Mouse (Mus musculus) embryonic facial prominence, embryonic 13.5 days (tissue): Measurements from ENCODE around the gene Slc25a44. TPM values are rescaled to one million over a fixed set of nuclear protein-coding genes. Genes with fewer than 3 reads are reported as not detected.
"Not testable (repeated sequence)": the region's sequence is repeated elsewhere in the genome, so short reads cannot be mapped to it uniquely, and the experiment has no call there.

Source experiments
- ATAC-seq: fragments of 200-750 bp; cut with Nextera tagmentation; 2 replicates; pipeline ENCODE4 v1.8.0; 2017; ENCODE audit warnings: low read depth; ENCODE audit not compliant: insufficient number of reproducible peaks, insufficient read depth, low FRiP score, low TSS enrichment
- H3K27ac ChIP-seq: fragments of 300-500 bp; sonication (generic); 2 replicates; pipeline ENCODE4 v1.5.1; 2015; ENCODE audit warnings: moderate library complexity, mild to moderate bottlenecking, inconsistent platforms
- H3K27me3 ChIP-seq: fragments of 300-500 bp; sonication (generic); 2 replicates; pipeline ENCODE4 v1.6.1; 2015; ENCODE audit warnings: mild to moderate bottlenecking, inconsistent platforms
- H3K36me3 ChIP-seq: fragments of 300-500 bp; sonication (generic); 2 replicates; pipeline ENCODE4 v1.6.1; 2015; ENCODE audit warnings: mild to moderate bottlenecking, inconsistent platforms
- H3K4me1 ChIP-seq: fragments of 300-500 bp; sonication (generic); 2 replicates; pipeline ENCODE4 v1.6.1; 2015; ENCODE audit warnings: inconsistent platforms
- H3K4me2 ChIP-seq: fragments of 300-500 bp; sonication (generic); 2 replicates; pipeline ENCODE4 v1.6.1; 2015; ENCODE audit warnings: moderate library complexity, mild to moderate bottlenecking, inconsistent platforms
- H3K4me3 ChIP-seq: fragments of 300-500 bp; sonication (generic); 2 replicates; pipeline ENCODE4 v1.5.1; 2015; ENCODE audit warnings: mild to moderate bottlenecking, inconsistent platforms
- H3K9ac ChIP-seq: fragments of 300-500 bp; sonication (generic); 2 replicates; pipeline ENCODE4 v1.6.1; 2015; ENCODE audit warnings: mild to moderate bottlenecking, inconsistent platforms
- H3K9me3 ChIP-seq: fragments of 300-500 bp; sonication (generic); 2 replicates; pipeline ENCODE4 v1.6.1; 2016; ENCODE audit warnings: inconsistent platforms
- WGBS: fragments of 180-500 bp; shearing (Covaris S2); methylation state at CpG from one replicate; pipeline ENCODE4 v1.1.7; 2015; ENCODE audit warnings: mixed read lengths; 5-methylcytosine and 5-hydroxymethylcytosine counted together
- polyA plus RNA-seq: library from polyadenylated mRNA; unstranded; fragments of >200 nt; fragmentation: Nextera tagmentation; extraction: Ambion mirVana; gene quantifications from 2 replicates; pipeline ENCODE4 v1.2.1, GENCODE M21; 2015

Slc25a44 gene
- polyA plus RNA-seq, 1 experiment from 2014 or later: 16.7 TPM

GRCm38 (mm10) chr3:88378599-88378998, 46.3 kb downstream of the Slc25a44 start, which contains the start of gene Bglap2:
Gene Bglap2 (minus strand): TSS chr3:88378699.
- not testable (repeated sequence) for H3K36me3 ChIP-seq, H3K27ac ChIP-seq, H3K4me3 ChIP-seq, ATAC-seq, H3K4me2 ChIP-seq, H3K9me3 ChIP-seq, H3K27me3 ChIP-seq, H3K9ac ChIP-seq
- H3K4me1 ChIP-seq: peaks cover 13% of the 10 kb centered on the region; the same call in 1 of the 2 replicates
- WGBS: 76% methylated on average over 5 of the region's 5 CpGs

GRCm38 (mm10) chr3:88376644-88377043, 48.3 kb downstream of the Slc25a44 start:
- H3K4me1 ChIP-seq: peaks cover 12% of the 10 kb centered on the region; the same call in 1 of the 2 replicates
- not testable (repeated sequence) for H3K27me3 ChIP-seq, H3K9me3 ChIP-seq, ATAC-seq, H3K36me3 ChIP-seq
- WGBS: 17% methylated on average over 6 of the region's 7 CpGs
- peak overlapping the region; percentile 30 for H3K4me3 ChIP-seq
- H3K4me2 ChIP-seq: peak overlapping the region; percentile 57
- H3K9ac ChIP-seq: peak overlapping the region; percentile 54
- 0 out of 2 replicates have a peak overlapping the region, but pooled peaks have one; percentile 77 for H3K27ac ChIP-seq

GRCm38 (mm10) chr3:88375750-88376626, 49.0 kb downstream of the Slc25a44 start:
- not testable (repeated sequence) for H3K27me3 ChIP-seq, H3K9me3 ChIP-seq, H3K4me1 ChIP-seq, H3K36me3 ChIP-seq
- ATAC-seq: peak; percentile 88
- Histone ChIP-seq H3K4me3 (peak overlapping the region; percentile 30), H3K4me2 (peak overlapping the region; percentile 57), H3K9ac (peak overlapping the region; percentile 54), H3K27ac (peak overlapping the region; percentile 77; the same call in 1 of the 2 replicates)
- WGBS: 9% methylated on average over 18 of the region's 19 CpGs

- H3K9ac ChIP-seq, H3K4me3 ChIP-seq, ATAC-seq, H3K4me1 ChIP-seq, H3K27ac ChIP-seq, H3K27me3 ChIP-seq, H3K4me2 ChIP-seq, H3K9me3 ChIP-seq, H3K36me3 ChIP-seq: not testable (repeated sequence)
- WGBS: 93% methylated on average over 9 of the region's 9 CpGs
Observed at GRCm38 (mm10) chr3:88372643-88373042, 52.3 kb downstream of the Slc25a44 start, which contains the start of gene Bglap3. Gene Bglap3 (minus strand): TSS chr3:88372743.

GRCm38 (mm10) chr3:88368511-88368910, 56.4 kb downstream of the Slc25a44 start:
- not testable (repeated sequence) for H3K36me3 ChIP-seq, H3K9me3 ChIP-seq, H3K4me2 ChIP-seq, H3K4me3 ChIP-seq, H3K27ac ChIP-seq, H3K9ac ChIP-seq, ATAC-seq, H3K4me1 ChIP-seq
- peaks cover 28% of the 10 kb centered on the region for H3K27me3 ChIP-seq
- WGBS: 79% methylated on average over 7 of the region's 7 CpGs

GRCm38 (mm10) chr3:88367517-88367916, 57.4 kb downstream of the Slc25a44 start:
- ATAC-seq: not testable (repeated sequence)

GRCm38 (mm10) chr3:88366830-88367428, 58.0 kb downstream of the Slc25a44 start:
- 0 out of 2 replicates have a peak overlapping the region, but pooled peaks have one; percentile 49 for H3K9ac ChIP-seq
- H3K4me2 ChIP-seq: peak overlapping the region; percentile 58
- H3K4me1 ChIP-seq, H3K27ac ChIP-seq, H3K9me3 ChIP-seq: not testable (repeated sequence)
- peaks cover 28% of the 10 kb centered on the region for H3K27me3 ChIP-seq
- H3K36me3 ChIP-seq: peaks cover 12% of the 10 kb centered on the region
- WGBS: 3% methylated on average over 21 of the region's 22 CpGs
- peak overlapping the region; percentile 31 for H3K4me3 ChIP-seq
- peak; percentile 68 for ATAC-seq

More at GRCm38 (mm10) chr3:88367517-88367916, 57.4 kb downstream of the Slc25a44 start:
- peak overlapping the region; percentile 58 for H3K4me2 ChIP-seq
- H3K4me3 ChIP-seq, H3K27ac ChIP-seq, H3K9me3 ChIP-seq, H3K36me3 ChIP-seq, H3K9ac ChIP-seq, H3K4me1 ChIP-seq: not testable (repeated sequence)
- WGBS: 52% methylated on average over 3 of the region's 7 CpGs
- H3K27me3 ChIP-seq: peaks cover 28% of the 10 kb centered on the region

GRCm38 (mm10) chr3:88365705-88366361, 59.1 kb downstream of the Slc25a44 start:
- ATAC-seq: no peak
- Histone ChIP-seq H3K36me3 (peaks cover 23% of the 10 kb centered on the region), H3K9ac (no peak overlapping the region), H3K4me3 (no peak overlapping the region), H3K27ac (no peak overlapping the region), H3K4me1 (peaks cover 10% of the 10 kb centered on the region), H3K4me2 (no peak overlapping the region), H3K9me3 (peaks cover 9% of the 10 kb centered on the region; the same call in 1 of the 2 replicates), H3K27me3 (peaks cover 28% of the 10 kb centered on the region)
- WGBS: 37% methylated on average over 34 of the region's 34 CpGs

- WGBS: 1% methylated on average over 16 of the region's 16 CpGs
- Histone ChIP-seq H3K9ac (peak within 1 kb of the TSS; percentile 36; the same call in 1 of the 2 replicates), H3K27me3 (peaks cover 28% of the 10 kb centered on the region), H3K4me1 (peaks cover 10% of the 10 kb centered on the region), H3K36me3 (peaks cover 38% of the 10 kb centered on the region), H3K27ac (peak within 1 kb of the TSS; percentile 39), H3K4me2 (peak within 1 kb of the TSS; percentile 37), H3K9me3 (no peaks in the 10 kb centered on the region), H3K4me3 (peak within 1 kb of the TSS; percentile 25)
- no peak for ATAC-seq
Observed at GRCm38 (mm10) chr3:88364337-88364736, 60.6 kb downstream of the Slc25a44 start, which contains the start of gene Paqr6. Gene Paqr6 (plus strand): TSS chr3:88364584.

- H3K27me3 ChIP-seq: peaks cover 28% of the 10 kb centered on the region
- H3K36me3 ChIP-seq: peaks cover 44% of the 10 kb centered on the region
- H3K9ac ChIP-seq: no peak overlapping the region
- H3K4me2 ChIP-seq: no peak overlapping the region
- no peak overlapping the region for H3K4me3 ChIP-seq
- H3K4me1 ChIP-seq: peaks cover 10% of the 10 kb centered on the region
- 42% methylated on average over 4 of the region's 4 CpGs for WGBS
- H3K27ac ChIP-seq: peak overlapping the region; percentile 39
- no peaks in the 10 kb centered on the region for H3K9me3 ChIP-seq
- ATAC-seq: no peak
Observed at GRCm38 (mm10) chr3:88363700-88364099, 61.2 kb downstream of the Slc25a44 start.

- Histone ChIP-seq H3K9ac (no peak overlapping the region), H3K4me1 (peaks cover 10% of the 10 kb centered on the region), H3K4me3 (no peak overlapping the region), H3K9me3 (no peaks in the 10 kb centered on the region), H3K27ac (no peak overlapping the region; the same call in 1 of the 2 replicates), H3K27me3 (peaks cover 28% of the 10 kb centered on the region), H3K4me2 (no peak overlapping the region), H3K36me3 (peaks cover 63% of the 10 kb centered on the region)
- ATAC-seq: no peak
- WGBS: 85% methylated on average over 2 of the region's 2 CpGs
Observed at GRCm38 (mm10) chr3:88361612-88362313, 63.2 kb downstream of the Slc25a44 start.
